Mouse (Mus musculus) cerebellum, postnatal 4 days (tissue): ENCODE measurements around the gene Cox10.
"Not testable (repeated sequence)": the region's sequence is repeated elsewhere in the genome, so short reads cannot be mapped to it uniquely, and the experiment has no call there.

Source experiments
- DNase-seq, 2 experiments: peaks; one replicate each; pipeline ENCODE4 v3.0.0; 2022; ENCODE audit warnings: low spot score in 2 of 2, mixed read lengths in 1 of 2

Cox10 gene

GRCm38 (mm10) chr11:64078956-64079726, at the start of gene Cox10:
Gene Cox10, minus strand, starts transcription at chr11:64079468.
- DNase-seq: peak; percentile 67 to 80

- no peak for DNase-seq
These were observed 48.7 kb upstream of the Cox10 start for GRCm38 (mm10) chr11:64128016-64128415.

GRCm38 (mm10) chr11:64125471-64125870, 46.2 kb upstream of the Cox10 start:
- no peak for DNase-seq

GRCm38 (mm10) chr11:64123174-64123573, 43.9 kb upstream of the Cox10 start:
- not testable (repeated sequence) for DNase-seq

GRCm38 (mm10) chr11:64116711-64117110, 37.4 kb upstream of the Cox10 start:
- no peak for DNase-seq

GRCm38 (mm10) chr11:64115822-64116221, 36.6 kb upstream of the Cox10 start:
- no peak for DNase-seq

- no peak for DNase-seq
These were observed 35.8 kb upstream of the Cox10 start for GRCm38 (mm10) chr11:64115101-64115500.

GRCm38 (mm10) chr11:64100060-64100459, 20.8 kb upstream of the Cox10 start:
- no peak for DNase-seq

- no peak for DNase-seq
These were observed 13.8 kb upstream of the Cox10 start for GRCm38 (mm10) chr11:64093058-64093457.

GRCm38 (mm10) chr11:64091150-64091549, 11.9 kb upstream of the Cox10 start:
- DNase-seq: no peak

GRCm38 (mm10) chr11:64089682-64090081, 10.4 kb upstream of the Cox10 start:
- no peak for DNase-seq

GRCm38 (mm10) chr11:64085888-64086287, 6.6 kb upstream of the Cox10 start:
- no peak for DNase-seq

GRCm38 (mm10) chr11:64079727-64080081, 436 bp upstream of the Cox10 start:
- DNase-seq: no peak

- DNase-seq: no peak
These were observed 3.1 kb downstream of the Cox10 start for GRCm38 (mm10) chr11:64076212-64076611.

- DNase-seq: no peak
These were observed 5.9 kb downstream of the Cox10 start for GRCm38 (mm10) chr11:64073379-64073778.

GRCm38 (mm10) chr11:64071536-64071935, 7.7 kb downstream of the Cox10 start:
- no peak for DNase-seq

GRCm38 (mm10) chr11:64066001-64066400, 13.3 kb downstream of the Cox10 start:
- DNase-seq: no peak

GRCm38 (mm10) chr11:64063130-64063529, 16.1 kb downstream of the Cox10 start:
- DNase-seq: no peak

- no peak for DNase-seq
These were observed 17.0 kb downstream of the Cox10 start for GRCm38 (mm10) chr11:64062226-64062625.

GRCm38 (mm10) chr11:64059305-64059704, 20.0 kb downstream of the Cox10 start:
- no peak for DNase-seq

- no peak for DNase-seq
These were observed 20.8 kb downstream of the Cox10 start for GRCm38 (mm10) chr11:64058474-64058873.

- DNase-seq: no peak
These were observed 25.9 kb downstream of the Cox10 start for GRCm38 (mm10) chr11:64053371-64053770.

- no peak for DNase-seq
These were observed 27.9 kb downstream of the Cox10 start for GRCm38 (mm10) chr11:64051195-64051968.
